Comparison of ENCODE assay signal across 8 mouse cellular contexts in genomic region chr11:70015677-70016076, GRCm38 (mm10). TPM values are rescaled to one million over a fixed set of nuclear protein-coding genes. Genes with fewer than 3 reads are reported as not detected.
DNase-seq lines count a peak whose midpoint lies in the region; ATAC-seq and TF ChIP-seq lines count a peak whose summit lies in the region.

No protein-coding gene starts in this region.

- no peaks in the 10 kb centered on the region for H3K9me3 ChIP-seq in heart, embryonic 12.5 days (replicated peaks)
- no peaks in the 10 kb centered on the region for H3K9me3 ChIP-seq in stomach, embryonic 14.5 days (ENCODE audit: control insufficient read depth, low read depth, low read length)
- no peaks in the 10 kb centered on the region for H3K9me3 ChIP-seq in stomach, postnatal 0 days (ENCODE audit: control insufficient read depth, low read length)
- no peaks in the 10 kb centered on the region for H3K9me3 ChIP-seq in liver, embryonic 14.5 days (ENCODE audit: control insufficient read depth, low read length)

- no peaks in the 10 kb centered on the region for H3K27me3 ChIP-seq in heart, embryonic 12.5 days (replicated peaks)
- no peaks in the 10 kb centered on the region for H3K27me3 ChIP-seq in stomach, embryonic 14.5 days (ENCODE audit: control insufficient read depth, insufficient read depth, low read length)
- no peaks in the 10 kb centered on the region for H3K27me3 ChIP-seq in stomach, postnatal 0 days (ENCODE audit: control insufficient read depth, insufficient read depth, low read length)
- H3K27me3 ChIP-seq in liver, embryonic 14.5 days (ENCODE audit: control insufficient read depth, insufficient read depth, low read length) = no peaks in the 10 kb centered on the region

- H3K4me2 ChIP-seq in heart, embryonic 12.5 days = no peak overlapping the region
- peak overlapping the region; percentile 54; the same call in 1 of the 2 replicates for H3K4me2 ChIP-seq in stomach, embryonic 14.5 days (replicated peaks; ENCODE audit: low read depth, low read length)
- H3K4me2 ChIP-seq in stomach, postnatal 0 days (replicated peaks; ENCODE audit: low read depth) = no peak overlapping the region
- H3K4me2 ChIP-seq in liver, embryonic 14.5 days (ENCODE audit: low read depth) = peak overlapping the region; percentile 61

- DNase-seq in heart, adult 11 months = no peak
- DNase-seq in stomach, postnatal 0 days (ENCODE audit: low spot score) = no peak
- DNase-seq in liver, embryonic 14.5 days (ENCODE audit: low read depth in 3 of 3, low spot score in 3 of 3) = no peak
- no peak for DNase-seq in spleen, postnatal 4 days (ENCODE audit: low spot score in 2 of 2)
- no peak for DNase-seq in spleen, postnatal 10 days (ENCODE audit: low spot score in 2 of 2)

- no peak for TF ChIP-seq CTCF in stomach, postnatal 0 days (IDR thresholded peaks at IDR 0.05; ENCODE audit: low read depth)
- TF ChIP-seq CTCF in liver, embryonic 14.5 days (IDR thresholded peaks at IDR 0.05; ENCODE audit: low read depth) = no peak

- peak overlapping the region; percentile 68 for H3K4me3 ChIP-seq in heart, embryonic 12.5 days
- no peak overlapping the region for H3K4me3 ChIP-seq in stomach, embryonic 14.5 days (ENCODE audit: low read depth, low read length)
- H3K4me3 ChIP-seq in stomach, postnatal 0 days (ENCODE audit: low read depth, low read length) = no peak overlapping the region
- H3K4me3 ChIP-seq in liver, embryonic 14.5 days (ENCODE audit: insufficient read depth in 1 of 2, low read depth in 2 of 2, low read length in 2 of 2) = peak overlapping the region in 1 of 2 experiments; percentile 73; a peak in 2 of 4 replicates

- 60% methylated on average over 6 of the region's 6 CpGs for WGBS in heart, embryonic 12.5 days
- WGBS in stomach, embryonic 14.5 days = 70% methylated on average over 6 of the region's 6 CpGs
- WGBS in stomach, postnatal 0 days = 61% methylated on average over 6 of the region's 6 CpGs
- 54% methylated on average over 6 of the region's 6 CpGs for WGBS in liver, embryonic 14.5 days (ENCODE audit: insufficient replicate concordance)

- H3K4me1 ChIP-seq in heart, embryonic 12.5 days (replicated peaks) = peaks cover 46% of the 10 kb centered on the region
- peaks cover 35% of the 10 kb centered on the region for H3K4me1 ChIP-seq in stomach, embryonic 14.5 days (ENCODE audit: control insufficient read depth, insufficient read depth, low read length)
- H3K4me1 ChIP-seq in stomach, postnatal 0 days (replicated peaks; ENCODE audit: control insufficient read depth, insufficient read depth) = peaks cover 6% of the 10 kb centered on the region; the same call in 1 of the 2 replicates
- peaks cover 8 to 13% of the 10 kb centered on the region in 2 experiments for H3K4me1 ChIP-seq in liver, embryonic 14.5 days (replicated peaks; ENCODE audit: control insufficient read depth in 2 of 2, insufficient read depth in 2 of 2, low read length in 1 of 2)

- TF ChIP-seq EP300 in stomach, postnatal 0 days (optimal IDR thresholded peaks at IDR 0.05) = no peak
- no peak for TF ChIP-seq EP300 in liver, embryonic 14.5 days (IDR thresholded peaks at IDR 0.05; ENCODE audit: low read depth)

- H3K9ac ChIP-seq in heart, embryonic 12.5 days = no peak overlapping the region
- no peak overlapping the region for H3K9ac ChIP-seq in stomach, embryonic 14.5 days (replicated peaks; ENCODE audit: low read depth, low read length)
- H3K9ac ChIP-seq in stomach, postnatal 0 days (ENCODE audit: low read length) = no peak overlapping the region
- H3K9ac ChIP-seq in liver, embryonic 14.5 days (replicated peaks) = no peak overlapping the region

- ATAC-seq in heart, embryonic 12.5 days (ENCODE audit: insufficient number of reproducible peaks, low FRiP score) = no peak
- ATAC-seq in stomach, embryonic 14.5 days (ENCODE audit: insufficient number of reproducible peaks, insufficient read depth, low FRiP score, low read depth) = no peak
- ATAC-seq in stomach, postnatal 0 days (ENCODE audit: low FRiP score, low TSS enrichment) = no peak
- no peak for ATAC-seq in liver, embryonic 14.5 days (ENCODE audit: insufficient read depth)
- no peak for ATAC-seq in CD4-positive, CD25-positive, alpha-beta regulatory T cell, adult 4 months

- H3K36me3 ChIP-seq in heart, embryonic 12.5 days = peaks cover 33% of the 10 kb centered on the region
- H3K36me3 ChIP-seq in stomach, embryonic 14.5 days (ENCODE audit: control insufficient read depth, insufficient read depth, low read length) = peaks cover 21% of the 10 kb centered on the region
- H3K36me3 ChIP-seq in stomach, postnatal 0 days (ENCODE audit: control insufficient read depth, insufficient read depth, low read length) = peaks cover 21% of the 10 kb centered on the region
- H3K36me3 ChIP-seq in liver, embryonic 14.5 days (replicated peaks; ENCODE audit: control insufficient read depth, insufficient read depth, low read depth) = peaks cover 10% of the 10 kb centered on the region

- H3K27ac ChIP-seq in heart, embryonic 12.5 days (ENCODE audit: poor library complexity, severe bottlenecking) = no peak overlapping the region
- no peak overlapping the region for H3K27ac ChIP-seq in stomach, embryonic 14.5 days (ENCODE audit: low read length)
- H3K27ac ChIP-seq in stomach, postnatal 0 days (replicated peaks) = no peak overlapping the region
- H3K27ac ChIP-seq in liver, embryonic 14.5 days = no peak overlapping the region

RNA-seq across cellular contexts. Expression of gene Acadvl, which starts 0.5 kb away (rescaled TPM):
- 126 and 129 TPM in 2 replicates for polyA plus RNA-seq in heart, embryonic 12.5 days (2016; fragmentation: Nextera tagmentation; extraction: Ambion mirVana)
- 61.3 and 62.7 TPM in 2 replicates for polyA plus RNA-seq in stomach, embryonic 14.5 days (2014; fragmentation: Nextera tagmentation; extraction: Ambion mirVana)
- 136 and 143 TPM in 2 replicates for polyA plus RNA-seq in stomach, postnatal 0 days (2015; fragmentation: Nextera tagmentation; extraction: Ambion mirVana)
- polyA plus RNA-seq in liver, embryonic 14.5 days (2012; rRNA removed) = 27.8 and 40.6 TPM in 2 replicates
- 84.1 and 98.1 TPM in 2 replicates for polyA plus RNA-seq in liver, embryonic 14.5 days (2014; fragmentation: Nextera tagmentation; extraction: Ambion mirVana)
- polyA plus RNA-seq in CD4-positive, CD25-positive, alpha-beta regulatory T cell, adult 4 months (2017; shearing (Covaris generic)) = 100 to 1,000 TPM; 124 to 181 TPM

RNA-seq across cellular contexts. Expression of gene Dlg4, which starts 1.1 kb away (rescaled TPM):
- polyA plus RNA-seq in heart, embryonic 12.5 days (2016; fragmentation: Nextera tagmentation; extraction: Ambion mirVana) = 4.2 and 6.0 TPM in 2 replicates
- polyA plus RNA-seq in stomach, embryonic 14.5 days (2014; fragmentation: Nextera tagmentation; extraction: Ambion mirVana) = 12.4 and 13.8 TPM in 2 replicates
- 2.6 and 3.9 TPM in 2 replicates for polyA plus RNA-seq in stomach, postnatal 0 days (2015; fragmentation: Nextera tagmentation; extraction: Ambion mirVana)
- polyA plus RNA-seq in liver, embryonic 14.5 days (2012; rRNA removed) = 1.5 and 1.9 TPM in 2 replicates
- polyA plus RNA-seq in liver, embryonic 14.5 days (2014; fragmentation: Nextera tagmentation; extraction: Ambion mirVana) = 0.33 and 0.54 TPM in 2 replicates
- 10 to 100 TPM in 1 of 2 experiments, 1 to 10 TPM in 1; 9.4 to 17.1 TPM for polyA plus RNA-seq in CD4-positive, CD25-positive, alpha-beta regulatory T cell, adult 4 months (2017; shearing (Covaris generic))

RNA-seq across cellular contexts. Expression of gene Dvl2, which starts 15.3 kb away (rescaled TPM):
- polyA plus RNA-seq in heart, embryonic 12.5 days (2016; fragmentation: Nextera tagmentation; extraction: Ambion mirVana) = 25.8 and 26.1 TPM in 2 replicates
- polyA plus RNA-seq in stomach, embryonic 14.5 days (2014; fragmentation: Nextera tagmentation; extraction: Ambion mirVana) = 29.0 and 29.9 TPM in 2 replicates
- polyA plus RNA-seq in stomach, postnatal 0 days (2015; fragmentation: Nextera tagmentation; extraction: Ambion mirVana) = 9.8 and 11.1 TPM in 2 replicates
- polyA plus RNA-seq in liver, embryonic 14.5 days (2012; rRNA removed) = 4.2 and 4.6 TPM in 2 replicates
- 3.4 and 4.2 TPM in 2 replicates for polyA plus RNA-seq in liver, embryonic 14.5 days (2014; fragmentation: Nextera tagmentation; extraction: Ambion mirVana)
- polyA plus RNA-seq in CD4-positive, CD25-positive, alpha-beta regulatory T cell, adult 4 months (2017; shearing (Covaris generic)) = 1 to 10 TPM; 4.0 to 4.6 TPM

RNA-seq across cellular contexts. Expression of gene Phf23, which starts 20.1 kb away (rescaled TPM):
- 51.0 and 54.1 TPM in 2 replicates for polyA plus RNA-seq in heart, embryonic 12.5 days (2016; fragmentation: Nextera tagmentation; extraction: Ambion mirVana)
- 40.2 and 47.9 TPM in 2 replicates for polyA plus RNA-seq in stomach, embryonic 14.5 days (2014; fragmentation: Nextera tagmentation; extraction: Ambion mirVana)
- polyA plus RNA-seq in stomach, postnatal 0 days (2015; fragmentation: Nextera tagmentation; extraction: Ambion mirVana) = 34.4 and 38.5 TPM in 2 replicates
- 10.8 and 14.8 TPM in 2 replicates for polyA plus RNA-seq in liver, embryonic 14.5 days (2012; rRNA removed)
- 11.9 and 12.1 TPM in 2 replicates for polyA plus RNA-seq in liver, embryonic 14.5 days (2014; fragmentation: Nextera tagmentation; extraction: Ambion mirVana)
- 10 to 100 TPM; 41.3 to 43.5 TPM for polyA plus RNA-seq in CD4-positive, CD25-positive, alpha-beta regulatory T cell, adult 4 months (2017; shearing (Covaris generic))

RNA-seq across cellular contexts. Expression of gene Gabarap, which starts 24.7 kb away (rescaled TPM):
- polyA plus RNA-seq in heart, embryonic 12.5 days (2016; fragmentation: Nextera tagmentation; extraction: Ambion mirVana) = 445 and 451 TPM in 2 replicates
- 496 and 523 TPM in 2 replicates for polyA plus RNA-seq in stomach, embryonic 14.5 days (2014; fragmentation: Nextera tagmentation; extraction: Ambion mirVana)
- 536 and 544 TPM in 2 replicates for polyA plus RNA-seq in stomach, postnatal 0 days (2015; fragmentation: Nextera tagmentation; extraction: Ambion mirVana)
- polyA plus RNA-seq in liver, embryonic 14.5 days (2012; rRNA removed) = 134 and 140 TPM in 2 replicates
- polyA plus RNA-seq in liver, embryonic 14.5 days (2014; fragmentation: Nextera tagmentation; extraction: Ambion mirVana) = 296 and 300 TPM in 2 replicates
- polyA plus RNA-seq in CD4-positive, CD25-positive, alpha-beta regulatory T cell, adult 4 months (2017; shearing (Covaris generic)) = 100 to 1,000 TPM; 282 to 355 TPM

Comparison
In these comparisons a context has a peak if more than half of its experiments do, and no peak if none do; other contexts are left out.
1. H3K4me2 ChIP-seq: peak in stomach, embryonic 14.5 days (single experiment) and liver, embryonic 14.5 days (single experiment); none in heart, embryonic 12.5 days (single experiment) and stomach, postnatal 0 days (single experiment).